Mouse (Mus musculus): ENCODE results near the gene Ccl4.

GRCm38 (mm10) chr11:83657508-83657907 is 4.9 kb upstream of the Ccl4 start:
- TF ChIP-seq CTCF (conservative IDR thresholded peaks at IDR 0.05; ENCODE audit: insufficient read depth, insufficient read length, low read depth, low read length) (no peak), POLR2A (IDR thresholded peaks at IDR 0.05; ENCODE audit: low read depth, low read length) (no peak)

Data from kidney, adult 2 months (tissue).